Mouse (Mus musculus) stomach, postnatal 0 days (tissue): ENCODE results near the gene Stim1.

Source experiments
- CTCF ChIP-seq: IDR thresholded peaks from 2 replicates; pipeline ENCODE4 v1.5.1; 2016; ENCODE audit warnings: antibody characterized with exemption, low read depth, mild to moderate bottlenecking, moderate library complexity
- EP300 ChIP-seq: optimal IDR thresholded peaks from 2 replicates; pipeline ENCODE3; 2016; ENCODE audit warnings: antibody characterized with exemption

GRCm38 (mm10) chr7:102393898-102394297, 126.3 kb downstream of the Stim1 start:
- TF ChIP-seq CTCF, result no peak
- no peak for TF ChIP-seq EP300
